Mouse (Mus musculus) adrenal gland, postnatal 36 days (tissue): ENCODE measurements around the gene Bhlhe23. TPM values are rescaled to one million over a fixed set of nuclear protein-coding genes. Genes with fewer than 3 reads are reported as not detected.

Experiments used
- DNase-seq, 2 experiments: peaks; one replicate each; pipeline ENCODE4 v3.0.0; 2021; ENCODE audit warnings: mixed read lengths in 1 of 2
- long read RNA-seq, 2 experiments: library from polyadenylated mRNA; stranded (forward); transcript quantifications; one replicate each; pipeline ENCODE4 v2.0.0; 2021; ENCODE audit warnings: borderline sequencing depth in 2 of 2
- total RNA-seq, 2 experiments: library from RNA; stranded (reverse); gene quantifications; 2 replicates each; pipeline ENCODE4 v1.2.3; 2021

Bhlhe23 gene
- total RNA-seq = not detected
- long read RNA-seq, experiment 1 = 0 reads
- long read RNA-seq, experiment 2 = 0 reads

GRCm38 (mm10) chr2:180776793-180777192, at the start of gene Bhlhe23:
Gene Bhlhe23, minus strand, starts transcription at chr2:180776900.
- no peak for DNase-seq

- DNase-seq = no peak
These were observed 48.6 kb upstream of the Bhlhe23 start for GRCm38 (mm10) chr2:180825147-180825941.

GRCm38 (mm10) chr2:180824724-180825123, 48.0 kb upstream of the Bhlhe23 start:
- no peak for DNase-seq

GRCm38 (mm10) chr2:180824061-180824460, 47.4 kb upstream of the Bhlhe23 start:
- no peak for DNase-seq

GRCm38 (mm10) chr2:180822476-180822875, 45.8 kb upstream of the Bhlhe23 start:
- DNase-seq = peak; percentile 57 to 61

- DNase-seq = no peak
These were observed 42.8 kb upstream of the Bhlhe23 start for GRCm38 (mm10) chr2:180819504-180819903.

GRCm38 (mm10) chr2:180816440-180817065, 39.9 kb upstream of the Bhlhe23 start:
- no peak for DNase-seq

GRCm38 (mm10) chr2:180813982-180814568, 37.4 kb upstream of the Bhlhe23 start:
- no peak for DNase-seq

GRCm38 (mm10) chr2:180811002-180811401, 34.3 kb upstream of the Bhlhe23 start:
- DNase-seq = no peak

- DNase-seq = no peak
These were observed 32.8 kb upstream of the Bhlhe23 start for GRCm38 (mm10) chr2:180809510-180809909.

GRCm38 (mm10) chr2:180805966-180806365, 29.3 kb upstream of the Bhlhe23 start:
- DNase-seq = peak; percentile 35 to 63

GRCm38 (mm10) chr2:180796008-180796407, 19.3 kb upstream of the Bhlhe23 start:
- DNase-seq = no peak

- no peak for DNase-seq
These were observed 18.9 kb upstream of the Bhlhe23 start for GRCm38 (mm10) chr2:180795597-180795996.

- no peak for DNase-seq
These were observed 17.7 kb upstream of the Bhlhe23 start for GRCm38 (mm10) chr2:180794422-180794821.

- peak; percentile 24 to 53 for DNase-seq
These were observed 15.0 kb upstream of the Bhlhe23 start for GRCm38 (mm10) chr2:180791674-180792073.

- DNase-seq = no peak
These were observed 12.1 kb upstream of the Bhlhe23 start for GRCm38 (mm10) chr2:180788843-180789242.

GRCm38 (mm10) chr2:180788386-180788785, 11.7 kb upstream of the Bhlhe23 start:
- DNase-seq = no peak

- DNase-seq = no peak
These were observed 11.0 kb upstream of the Bhlhe23 start for GRCm38 (mm10) chr2:180787566-180788232.

- peak; percentile 35 to 56 for DNase-seq
These were observed 10.0 kb upstream of the Bhlhe23 start for GRCm38 (mm10) chr2:180786732-180787131.

- DNase-seq = no peak
These were observed 3.6 kb upstream of the Bhlhe23 start for GRCm38 (mm10) chr2:180780282-180780681.

- peak; percentile 48 to 60 for DNase-seq
These were observed 2.8 kb upstream of the Bhlhe23 start for GRCm38 (mm10) chr2:180779226-180780104.
